Mouse (Mus musculus) liver, embryonic 12.5 days (tissue): ENCODE measurements around the gene Tst. TPM values are rescaled to one million over a fixed set of nuclear protein-coding genes. Genes with fewer than 3 reads are reported as not detected.

ENCODE experiments used
- ATAC-seq: fragments of 200-750 bp; cut with Nextera tagmentation; 2 replicates; pipeline ENCODE4 v1.8.0; 2017; ENCODE audit warnings: moderate number of reproducible peaks, mild to moderate bottlenecking, moderate library complexity
- H3K27ac ChIP-seq: fragments of 300-500 bp; sonication (generic); 2 replicates; pipeline ENCODE4 v1.5.1; 2016; ENCODE audit warnings: mild to moderate bottlenecking
- H3K27me3 ChIP-seq: fragments of 300-500 bp; sonication (generic); replicated peaks from 2 replicates; pipeline ENCODE4 v1.6.1; 2016; ENCODE audit warnings: mild to moderate bottlenecking, moderate library complexity
- H3K36me3 ChIP-seq: fragments of 300-500 bp; sonication (generic); 2 replicates; pipeline ENCODE4 v1.6.1; 2016; ENCODE audit warnings: mild to moderate bottlenecking, moderate library complexity
- H3K4me1 ChIP-seq: fragments of 300-500 bp; sonication (generic); 2 replicates; pipeline ENCODE4 v1.6.1; 2016
- H3K4me2 ChIP-seq: fragments of 300-500 bp; sonication (generic); 2 replicates; pipeline ENCODE4 v1.6.1; 2016; ENCODE audit warnings: mild to moderate bottlenecking, moderate library complexity
- H3K4me3 ChIP-seq: fragments of 300-500 bp; sonication (generic); 2 replicates; pipeline ENCODE4 v1.5.1; 2016; ENCODE audit warnings: mild to moderate bottlenecking, moderate library complexity
- H3K9ac ChIP-seq: fragments of 300-500 bp; sonication (generic); 2 replicates; pipeline ENCODE4 v1.6.1; 2016; ENCODE audit warnings: mild to moderate bottlenecking, moderate library complexity
- H3K9me3 ChIP-seq: fragments of 300-500 bp; sonication (generic); replicated peaks from 2 replicates; pipeline ENCODE4 v1.6.1; 2016; ENCODE audit warnings: mild to moderate bottlenecking, moderate library complexity
- WGBS: fragments of 180-500 bp; shearing (Covaris S2); methylation state at CpG from one replicate; pipeline ENCODE4 v1.1.7; 2016; ENCODE audit not compliant: insufficient replicate concordance; 5-methylcytosine and 5-hydroxymethylcytosine counted together
- polyA plus RNA-seq: library from polyadenylated mRNA; unstranded; fragments of >200 nt; fragmentation: Nextera tagmentation; extraction: Ambion mirVana; gene quantifications from 2 replicates; pipeline ENCODE4 v1.2.1, GENCODE M21; 2016

The Tst gene
- polyA plus RNA-seq, 1 experiment from 2014 or later: 92.8 TPM

- H3K4me3 ChIP-seq: peak overlapping the region; percentile 85
- WGBS: 57% methylated on average over 11 of the region's 11 CpGs
These were observed 609 bp downstream of the Tst start for GRCm38 (mm10) chr15:78405098-78405497.

GRCm38 (mm10) chr15:78403896-78404295, 1.8 kb downstream of the Tst start:
- H3K4me1 ChIP-seq: peaks cover 72% of the 10 kb centered on the region
- peaks cover 14% of the 10 kb centered on the region for H3K27me3 ChIP-seq
- 63% methylated on average over 1 of the region's 1 CpGs for WGBS
- H3K36me3 ChIP-seq: peaks cover 13% of the 10 kb centered on the region
- no peaks in the 10 kb centered on the region for H3K9me3 ChIP-seq
- H3K27ac ChIP-seq: peak overlapping the region; percentile 99
- ATAC-seq: no peak
- peak overlapping the region; percentile 85 for H3K4me3 ChIP-seq
- peak overlapping the region; percentile 93 for H3K4me2 ChIP-seq
- H3K9ac ChIP-seq: peak overlapping the region; percentile 96

More at GRCm38 (mm10) chr15:78405098-78405497, 609 bp downstream of the Tst start:
- Histone ChIP-seq H3K9ac (peak overlapping the region; percentile 96), H3K4me2 (peak overlapping the region; percentile 93), H3K27ac (peak overlapping the region; percentile 99), H3K9me3 (no peaks in the 10 kb centered on the region), H3K27me3 (peaks cover 22% of the 10 kb centered on the region), H3K36me3 (peaks cover 7% of the 10 kb centered on the region), H3K4me1 (peaks cover 84% of the 10 kb centered on the region)
- ATAC-seq: no peak

- H3K4me2 ChIP-seq: peak overlapping the region; percentile 93
- H3K4me3 ChIP-seq: peak overlapping the region; percentile 85
- peaks cover 13% of the 10 kb centered on the region for H3K36me3 ChIP-seq
- 61% methylated on average over 3 of the region's 3 CpGs for WGBS
- no peak for ATAC-seq
- no peaks in the 10 kb centered on the region for H3K9me3 ChIP-seq
- H3K9ac ChIP-seq: peak overlapping the region; percentile 96; the same call in 1 of the 2 replicates
- peak overlapping the region; percentile 99 for H3K27ac ChIP-seq
- H3K27me3 ChIP-seq: peaks cover 9% of the 10 kb centered on the region
- peaks cover 66% of the 10 kb centered on the region for H3K4me1 ChIP-seq
These were observed 2.4 kb downstream of the Tst start for GRCm38 (mm10) chr15:78403301-78403741.

- H3K4me1 ChIP-seq: peaks cover 57% of the 10 kb centered on the region
- WGBS: 74% methylated on average over 7 of the region's 7 CpGs
- H3K9ac ChIP-seq: peak overlapping the region; percentile 51; the same call in 1 of the 2 replicates
- H3K9me3 ChIP-seq: no peaks in the 10 kb centered on the region
- peaks cover 13% of the 10 kb centered on the region for H3K36me3 ChIP-seq
- ATAC-seq: no peak
- no peak overlapping the region for H3K4me3 ChIP-seq
- H3K27ac ChIP-seq: peak overlapping the region; percentile 65
- peaks cover 6% of the 10 kb centered on the region; the same call in 1 of the 2 replicates for H3K27me3 ChIP-seq
- peak overlapping the region; percentile 93 for H3K4me2 ChIP-seq
These were observed 3.3 kb downstream of the Tst start for GRCm38 (mm10) chr15:78402423-78402822.

GRCm38 (mm10) chr15:78401921-78402320, 3.8 kb downstream of the Tst start:
- Histone ChIP-seq H3K27ac (peak overlapping the region; percentile 65), H3K4me3 (no peak overlapping the region), H3K36me3 (peaks cover 13% of the 10 kb centered on the region), H3K4me2 (peak overlapping the region; percentile 93; the same call in 1 of the 2 replicates), H3K9ac (no peak overlapping the region), H3K27me3 (peaks cover 6% of the 10 kb centered on the region; the same call in 1 of the 2 replicates), H3K4me1 (peaks cover 52% of the 10 kb centered on the region), H3K9me3 (no peaks in the 10 kb centered on the region)
- no peak for ATAC-seq
- 66% methylated on average over 4 of the region's 4 CpGs for WGBS

- no peak overlapping the region for H3K4me3 ChIP-seq
These were observed 4.4 kb downstream of the Tst start for GRCm38 (mm10) chr15:78401345-78401744.

GRCm38 (mm10) chr15:78395478-78395962, 10.2 kb downstream of the Tst start, which contains the start of gene Tex33:
Gene Tex33 (minus strand): TSS chr15:78395912.
- Histone ChIP-seq H3K4me1 (0 out of 2 replicates have a peak, but pooled peaks cover under 1% of the 10 kb centered on the region), H3K27ac (no peak within 1 kb of the TSS), H3K36me3 (peaks cover 7% of the 10 kb centered on the region), H3K9me3 (no peaks in the 10 kb centered on the region), H3K4me2 (no peak within 1 kb of the TSS), H3K27me3 (peaks cover 26% of the 10 kb centered on the region), H3K4me3 (no peak within 1 kb of the TSS), H3K9ac (no peak within 1 kb of the TSS)
- ATAC-seq: no peak
- WGBS: 66% methylated on average over 8 of the region's 8 CpGs

More at GRCm38 (mm10) chr15:78401345-78401744, 4.4 kb downstream of the Tst start:
- Histone ChIP-seq H3K4me2 (no peak overlapping the region), H3K9ac (no peak overlapping the region), H3K9me3 (no peaks in the 10 kb centered on the region), H3K27me3 (peaks cover 6% of the 10 kb centered on the region; the same call in 1 of the 2 replicates), H3K36me3 (peaks cover 13% of the 10 kb centered on the region), H3K27ac (peak overlapping the region; percentile 65), H3K4me1 (peaks cover 52% of the 10 kb centered on the region)
- no peak for ATAC-seq
- 70% methylated on average over 6 of the region's 6 CpGs for WGBS

GRCm38 (mm10) chr15:78390855-78391254, 14.9 kb downstream of the Tst start:
- H3K9me3 ChIP-seq: no peaks in the 10 kb centered on the region
- no peak overlapping the region for H3K9ac ChIP-seq
- no peak overlapping the region for H3K4me2 ChIP-seq
- WGBS: 65% methylated on average over 3 of the region's 3 CpGs
- H3K27ac ChIP-seq: no peak overlapping the region
- H3K36me3 ChIP-seq: no peaks in the 10 kb centered on the region
- ATAC-seq: no peak
- no peaks in the 10 kb centered on the region for H3K4me1 ChIP-seq
- H3K27me3 ChIP-seq: peaks cover 36% of the 10 kb centered on the region
- H3K4me3 ChIP-seq: no peak overlapping the region

- ATAC-seq: no peak
- WGBS: 78% methylated on average over 1 of the region's 1 CpGs
- Histone ChIP-seq H3K9ac (no peak overlapping the region), H3K27me3 (peaks cover 16% of the 10 kb centered on the region; the same call in 1 of the 2 replicates), H3K27ac (no peak overlapping the region), H3K4me3 (no peak overlapping the region), H3K9me3 (no peaks in the 10 kb centered on the region), H3K36me3 (no peaks in the 10 kb centered on the region), H3K4me1 (peaks cover 9% of the 10 kb centered on the region; the same call in 1 of the 2 replicates), H3K4me2 (no peak overlapping the region)
These were observed 20.1 kb downstream of the Tst start for GRCm38 (mm10) chr15:78385564-78385963.

GRCm38 (mm10) chr15:78384220-78385116, 21.2 kb downstream of the Tst start:
- H3K4me2 ChIP-seq: no peak overlapping the region
- no peak overlapping the region for H3K27ac ChIP-seq
- ATAC-seq: no peak

GRCm38 (mm10) chr15:78383450-78384219, 22.1 kb downstream of the Tst start:
- ATAC-seq: no peak
- 65% methylated on average over 11 of the region's 11 CpGs for WGBS
- H3K27ac ChIP-seq: no peak overlapping the region

More at GRCm38 (mm10) chr15:78384220-78385116, 21.2 kb downstream of the Tst start:
- peaks cover 16% of the 10 kb centered on the region; the same call in 1 of the 2 replicates for H3K27me3 ChIP-seq
- H3K9me3 ChIP-seq: no peaks in the 10 kb centered on the region
- H3K4me3 ChIP-seq: no peak overlapping the region
- peaks cover 9% of the 10 kb centered on the region; the same call in 1 of the 2 replicates for H3K4me1 ChIP-seq
- no peak overlapping the region for H3K9ac ChIP-seq
- WGBS: 60% methylated on average over 7 of the region's 7 CpGs
- H3K36me3 ChIP-seq: no peaks in the 10 kb centered on the region

More at GRCm38 (mm10) chr15:78383450-78384219, 22.1 kb downstream of the Tst start:
- Histone ChIP-seq H3K36me3 (no peaks in the 10 kb centered on the region), H3K9ac (no peak overlapping the region), H3K4me2 (no peak overlapping the region), H3K27me3 (peaks cover 10% of the 10 kb centered on the region; the same call in 1 of the 2 replicates), H3K4me1 (peaks cover 9% of the 10 kb centered on the region; the same call in 1 of the 2 replicates), H3K4me3 (no peak overlapping the region), H3K9me3 (no peaks in the 10 kb centered on the region)
